Mouse (Mus musculus) MEL (cell line): ENCODE results near the gene Mecom. TPM values are rescaled to one million over a fixed set of nuclear protein-coding genes. Genes with fewer than 3 reads are reported as not detected.

Source experiments
- DNase-seq: peaks from one replicate; pipeline ENCODE4 v3.0.0; 2011; ENCODE audit warnings: low read depth, low spot score
- H3K27ac ChIP-seq: 2 replicates; pipeline ENCODE4 v1.5.1; 2012; ENCODE audit warnings: low read depth, mild to moderate bottlenecking, control low read depth, low read length, moderate library complexity; ENCODE audit not compliant: control insufficient read depth
- H3K27me3 ChIP-seq, 2 experiments: fragments of 150-350 bp in 1 of 2; sonication (generic) in 1 of 2; 2 replicates each; pipeline ENCODE4 v1.6.1; 2012; ENCODE audit warnings: low read length in 2 of 2, mild to moderate bottlenecking in 2 of 2, improper control_type of control experiment in 1 of 2, moderate library complexity in 1 of 2; ENCODE audit not compliant: insufficient read depth in 2 of 2, control insufficient read depth in 1 of 2
- H3K36me3 ChIP-seq, 2 experiments: 2 replicates each; pipeline ENCODE4 v1.6.1; 2012 to 2014; ENCODE audit warnings: low read length in 2 of 2, improper control_type of control experiment in 1 of 2, inconsistent platforms in 1 of 2, mild to moderate bottlenecking in 1 of 2; ENCODE audit not compliant: insufficient read depth in 2 of 2, control insufficient read depth in 1 of 2
- H3K4me1 ChIP-seq, 2 experiments: fragments of 150-350 bp in 1 of 2; sonication (generic) in 1 of 2; 2 replicates each; pipeline ENCODE4 v1.6.1; 2012; ENCODE audit warnings: low read length in 2 of 2, improper control_type of control experiment in 1 of 2, mild to moderate bottlenecking in 1 of 2; ENCODE audit not compliant: insufficient read depth in 2 of 2, control insufficient read depth in 1 of 2
- H3K4me3 ChIP-seq, 2 experiments: fragments of 150-350 bp in 1 of 2; sonication (generic) in 1 of 2; 2 replicates each; pipeline ENCODE4 v1.5.1; 2012; ENCODE audit warnings: low read depth in 2 of 2, low read length in 2 of 2, mild to moderate bottlenecking in 2 of 2, moderate library complexity in 2 of 2, control low read depth in 1 of 2, improper control_type of control experiment in 1 of 2; ENCODE audit not compliant: control insufficient read depth in 1 of 2, insufficient read depth in 1 of 2
- H3K79me2 ChIP-seq: 2 replicates; pipeline ENCODE4 v1.6.1; 2012; ENCODE audit warnings: mild to moderate bottlenecking, low read length, moderate library complexity; ENCODE audit not compliant: control insufficient read depth, poor library complexity, insufficient read depth
- H3K9ac ChIP-seq: 2 replicates; pipeline ENCODE4 v1.6.1; 2012; ENCODE audit warnings: low read depth, mild to moderate bottlenecking, control low read depth, low read length, moderate library complexity; ENCODE audit not compliant: control insufficient read depth, poor library complexity, severe bottlenecking
- H3K9me3 ChIP-seq: fragments of 150-350 bp; sonication (generic); replicated peaks from 2 replicates; pipeline ENCODE4 v1.6.1; 2012; ENCODE audit warnings: mild to moderate bottlenecking, low read length, improper control_type of control experiment, moderate library complexity; ENCODE audit not compliant: insufficient read depth
- ETS1 ChIP-seq: IDR thresholded peaks from 2 replicates; pipeline ENCODE4 v1.6.1; 2012; ENCODE audit warnings: low read depth, mild to moderate bottlenecking, inconsistent platforms, low read length, improper control_type of control experiment, moderate library complexity
- GABPA ChIP-seq: IDR thresholded peaks from 2 replicates; pipeline ENCODE4 v1.6.1; 2012; ENCODE audit warnings: low read depth, mild to moderate bottlenecking, inconsistent platforms, low read length, improper control_type of control experiment, moderate library complexity
- HCFC1 ChIP-seq: IDR thresholded peaks from 2 replicates; pipeline ENCODE4 v1.6.1; 2012; ENCODE audit warnings: low read depth, mild to moderate bottlenecking, inconsistent platforms, low read length, improper control_type of control experiment, moderate library complexity
- KAT2A ChIP-seq: conservative IDR thresholded peaks from 2 replicates; pipeline ENCODE4 v1.6.1; 2012; ENCODE audit warnings: low read depth, low read length, improper control_type of control experiment, inconsistent platforms
- MAZ ChIP-seq: IDR thresholded peaks from 2 replicates; pipeline ENCODE4 v1.6.1; 2012; ENCODE audit warnings: low read depth, mild to moderate bottlenecking, inconsistent platforms, low read length, improper control_type of control experiment
- MEF2A ChIP-seq: IDR thresholded peaks from 2 replicates; pipeline ENCODE4 v1.6.1; 2014; ENCODE audit warnings: low read depth, mild to moderate bottlenecking, inconsistent platforms, low read length, improper control_type of control experiment; ENCODE audit not compliant: poor library complexity, insufficient replicate concordance, severe bottlenecking; ENCODE audit errors: extremely low read depth
- MXI1 ChIP-seq: IDR thresholded peaks from 2 replicates; pipeline ENCODE4 v1.6.1; 2011; ENCODE audit warnings: mild to moderate bottlenecking, low read depth, low read length, improper control_type of control experiment
- MYB ChIP-seq: IDR thresholded peaks from 2 replicates; pipeline ENCODE4 v1.6.1; 2011; ENCODE audit warnings: mild to moderate bottlenecking, low read depth, low read length, improper control_type of control experiment
- NRF1 ChIP-seq: IDR thresholded peaks from 2 replicates; pipeline ENCODE4 v1.6.1; 2014; ENCODE audit warnings: low read depth, mild to moderate bottlenecking, inconsistent platforms, low read length, improper control_type of control experiment, moderate library complexity; ENCODE audit not compliant: poor library complexity, insufficient read depth, severe bottlenecking
- POLR2AphosphoS5 ChIP-seq: IDR thresholded peaks from 2 replicates; pipeline ENCODE4 v1.6.1; 2012; ENCODE audit warnings: low read depth, borderline replicate concordance, mild to moderate bottlenecking, inconsistent platforms, low read length, moderate library complexity, mixed read lengths
- RAD21 ChIP-seq: IDR thresholded peaks from 2 replicates; pipeline ENCODE4 v1.6.1; 2011; ENCODE audit warnings: mild to moderate bottlenecking, low read depth, low read length, improper control_type of control experiment
- SMC3 ChIP-seq: IDR thresholded peaks from 2 replicates; pipeline ENCODE4 v1.6.1; 2011; ENCODE audit warnings: low read depth, low read length, improper control_type of control experiment
- TAL1 ChIP-seq: IDR thresholded peaks from 2 replicates; pipeline ENCODE4 v1.6.1; 2012; ENCODE audit warnings: mild to moderate bottlenecking, inconsistent platforms, low read length, moderate library complexity, mixed read lengths
- TCF12 ChIP-seq: IDR thresholded peaks from 2 replicates; pipeline ENCODE4 v1.6.1; 2014; ENCODE audit warnings: low read depth, mild to moderate bottlenecking, inconsistent platforms, low read length, improper control_type of control experiment, moderate library complexity
- ZC3H11A ChIP-seq: IDR thresholded peaks from 2 replicates; pipeline ENCODE4 v1.6.1; 2012; ENCODE audit warnings: low read depth, mild to moderate bottlenecking, inconsistent platforms, low read length, improper control_type of control experiment
- ZKSCAN1 ChIP-seq: IDR thresholded peaks from 2 replicates; pipeline ENCODE4 v1.6.1; 2012; ENCODE audit warnings: low read depth, mild to moderate bottlenecking, inconsistent platforms, low read length, improper control_type of control experiment, moderate library complexity
- ZNF384 ChIP-seq: IDR thresholded peaks from 2 replicates; pipeline ENCODE4 v1.6.1; 2012; ENCODE audit warnings: low read depth, mild to moderate bottlenecking, inconsistent platforms, low read length, improper control_type of control experiment
- polyA plus RNA-seq, 2 experiments: library from polyadenylated mRNA; stranded (reverse) in 1 of 2; unstranded in 1 of 2; fragments of >175 nt in 1 of 2; fragments of >200 nt in 1 of 2; gene quantifications; 2 replicates each; pipeline versions ENCODE4 v1.2.1 to v1.2.4; 2012; ENCODE audit warnings: low replicate concordance in 2 of 2, low read depth in 1 of 2; ENCODE audit not compliant: insufficient read length in 2 of 2, insufficient read depth in 1 of 2, missing spikeins in 1 of 2
- total RNA-seq: library from RNA; depleted of rRNA; stranded (reverse); fragments of 300-350 nt; gene quantifications from 2 replicates; pipeline ENCODE4 v1.2.3, GENCODE M21; 2012

Mecom gene
- total and polyA plus RNA-seq, 3 experiments = 0.04 TPM; not detected in 2

DNA sequence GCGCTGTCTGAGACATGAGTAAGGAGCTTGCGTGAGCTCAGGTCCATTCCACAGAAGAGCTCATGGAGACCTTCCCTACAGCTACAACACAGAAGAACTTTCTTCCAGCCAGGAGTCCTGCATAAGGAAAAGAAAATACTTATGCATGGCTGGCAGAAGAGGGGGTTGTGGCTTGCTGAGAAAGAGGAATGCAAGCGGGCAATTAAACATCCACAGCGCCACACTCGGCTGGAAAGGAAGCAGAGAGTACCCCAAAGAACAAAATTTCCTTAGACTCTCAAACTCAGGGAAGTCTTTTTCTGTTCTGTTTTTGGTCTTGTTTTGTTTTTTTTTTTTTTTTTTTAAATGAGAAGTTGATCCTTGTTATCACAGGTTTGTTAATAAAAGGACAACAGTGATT is 300.6 kb downstream of the Mecom start:
- no peaks in the 10 kb centered on the region for H3K9me3 ChIP-seq
- no peak overlapping the region for H3K9ac ChIP-seq
- no peak overlapping the region for H3K4me3 ChIP-seq
- no peaks in the 10 kb centered on the region for H3K36me3 ChIP-seq
- DNase-seq = no peak
- H3K4me1 ChIP-seq = no peaks in the 10 kb centered on the region
- no peaks in the 10 kb centered on the region for H3K79me2 ChIP-seq
- no peak overlapping the region for H3K27ac ChIP-seq
- no peaks in the 10 kb centered on the region for H3K27me3 ChIP-seq
- TF ChIP-seq ZNF384 (no peak), RAD21 (no peak), ZC3H11A (no peak), NRF1 (no peak), SMC3 (no peak), MEF2A (no peak), ZKSCAN1 (no peak), MAZ (no peak)

DNA sequence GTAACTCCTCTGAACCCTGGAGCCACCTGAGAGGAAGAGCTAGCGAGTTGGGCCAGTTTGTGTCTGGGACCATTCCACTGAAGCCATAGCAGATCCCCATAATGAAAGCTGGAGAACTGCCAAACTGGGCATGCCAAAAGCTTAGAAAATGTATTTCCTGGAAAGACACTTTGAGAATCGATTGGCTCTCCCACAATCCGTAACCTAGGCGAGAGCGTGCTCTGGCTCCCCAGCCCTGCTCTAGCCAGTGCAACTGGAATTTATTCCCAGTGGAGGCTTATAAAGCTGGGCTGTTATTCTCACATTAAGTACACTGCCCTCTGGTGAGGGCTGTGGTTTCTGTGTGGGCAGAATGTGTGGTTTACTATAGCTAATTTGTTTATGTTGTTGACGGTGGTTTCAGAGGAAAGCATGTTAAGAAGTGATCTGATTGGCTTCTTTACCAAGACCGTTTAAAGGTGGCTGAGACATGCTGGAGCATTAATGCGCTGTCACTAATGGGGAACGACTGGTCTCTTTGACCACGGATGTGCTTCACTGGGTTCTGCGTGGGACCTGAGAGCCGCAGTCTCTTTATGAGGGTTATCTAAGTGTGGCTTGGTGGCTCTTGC is 301.3 kb downstream of the Mecom start:
- Histone ChIP-seq H3K4me3 (no peak overlapping the region), H3K9ac (no peak overlapping the region), H3K9me3 (no peaks in the 10 kb centered on the region), H3K27ac (no peak overlapping the region), H3K4me1 (no peaks in the 10 kb centered on the region), H3K36me3 (no peaks in the 10 kb centered on the region), H3K27me3 (no peaks in the 10 kb centered on the region), H3K79me2 (no peaks in the 10 kb centered on the region)
- TF ChIP-seq MXI1 = no peak
- no peak for TF ChIP-seq KAT2A
- TF ChIP-seq HCFC1 = no peak
- TF ChIP-seq POLR2AphosphoS5 = no peak
- no peak for TF ChIP-seq TAL1
- TF ChIP-seq TCF12 = no peak
- no peak for TF ChIP-seq RAD21
- no peak for TF ChIP-seq ETS1
- no peak for TF ChIP-seq MAZ
- no peak for TF ChIP-seq GABPA
- no peak for TF ChIP-seq MYB
- no peak for DNase-seq
